Mouse (Mus musculus): ENCODE data around the gene Olfr611.
"Not testable (repeated sequence)": the region's sequence is repeated elsewhere in the genome, so short reads cannot be mapped to it uniquely, and the experiment has no call there.

The Olfr611 gene

GRCm38 (mm10) chr7:103520746-103521145 is at the start of gene Olfr611:
Gene Olfr611 (minus strand): TSS chr7:103520846.
- not testable (repeated sequence) for DNase-seq (ENCODE audit: low spot score in 2 of 2)

GRCm38 (mm10) chr7:103569043-103569442 is 48.4 kb upstream of the Olfr611 start, which contains the start of gene Olfr616:
Gene Olfr616 (minus strand): TSS chr7:103569143.
- DNase-seq (ENCODE audit: low spot score in 2 of 2): no peak

GRCm38 (mm10) chr7:103555779-103556178 is 35.1 kb upstream of the Olfr611 start, which contains the start of gene Olfr615:
Gene Olfr615 (plus strand): TSS chr7:103556079.
- DNase-seq (ENCODE audit: low spot score in 2 of 2): no peak

DNA sequence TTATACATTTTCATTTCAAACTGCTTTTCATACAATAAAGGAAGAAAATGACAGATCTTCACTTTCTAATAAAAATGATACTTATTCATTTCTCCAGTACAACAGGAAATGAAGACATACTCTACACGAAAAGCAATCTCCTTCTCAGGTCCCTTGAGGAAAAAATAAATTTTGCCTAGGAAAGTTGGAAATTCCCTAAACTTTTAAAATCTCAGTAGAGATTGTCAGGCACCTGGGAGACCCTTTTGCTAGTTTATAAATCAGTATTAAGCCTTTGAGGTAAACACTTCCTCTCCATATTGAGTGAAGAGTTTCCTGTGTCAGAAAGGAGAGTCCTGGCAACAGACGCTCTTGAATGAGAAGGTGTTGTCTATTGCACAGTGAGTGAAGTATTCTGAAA is 27.1 kb upstream of the Olfr611 start, which contains the start of gene Olfr613:
TSS of gene Olfr613 (plus strand) at position 301 of the 400 bp plus-strand sequence.
- DNase-seq (ENCODE audit: low spot score in 2 of 2): no peak

- DNase-seq (ENCODE audit: low spot score in 2 of 2): not testable (repeated sequence)
Observed at GRCm38 (mm10) chr7:103542617-103543016, 22.0 kb upstream of the Olfr611 start, which contains the start of gene Olfr612. Gene Olfr612 (minus strand): TSS chr7:103542717.

DNA sequence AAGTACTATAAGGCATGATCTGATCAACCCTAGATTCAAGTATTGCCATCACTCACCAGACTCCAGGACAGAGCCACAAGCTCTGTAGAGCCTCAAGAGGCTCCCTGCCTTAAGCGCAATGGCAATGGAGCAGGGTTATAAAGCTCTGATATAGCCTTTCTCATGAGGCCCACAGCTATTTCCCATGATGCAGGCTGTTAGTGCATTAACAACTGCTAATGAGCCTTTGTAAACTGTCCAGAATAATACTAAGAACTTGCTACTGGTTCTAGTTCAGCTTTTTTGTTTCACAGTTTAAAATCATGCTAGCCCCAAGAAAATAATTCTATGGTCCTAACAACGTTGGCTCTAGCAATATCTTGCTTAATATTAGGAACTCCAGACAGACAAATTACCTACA is 8.6 kb downstream of the Olfr611 start, which contains the start of gene Olfr610:
TSS of gene Olfr610 (minus strand) at position 101 of the 400 bp plus-strand sequence.
- DNase-seq (ENCODE audit: low spot score in 2 of 2): no peak

GRCm38 (mm10) chr7:103497962-103498361 is 22.7 kb downstream of the Olfr611 start, which contains the start of gene Olfr609:
Gene Olfr609 (minus strand): TSS chr7:103498062.
- DNase-seq (ENCODE audit: low spot score in 2 of 2): no peak

DNA sequence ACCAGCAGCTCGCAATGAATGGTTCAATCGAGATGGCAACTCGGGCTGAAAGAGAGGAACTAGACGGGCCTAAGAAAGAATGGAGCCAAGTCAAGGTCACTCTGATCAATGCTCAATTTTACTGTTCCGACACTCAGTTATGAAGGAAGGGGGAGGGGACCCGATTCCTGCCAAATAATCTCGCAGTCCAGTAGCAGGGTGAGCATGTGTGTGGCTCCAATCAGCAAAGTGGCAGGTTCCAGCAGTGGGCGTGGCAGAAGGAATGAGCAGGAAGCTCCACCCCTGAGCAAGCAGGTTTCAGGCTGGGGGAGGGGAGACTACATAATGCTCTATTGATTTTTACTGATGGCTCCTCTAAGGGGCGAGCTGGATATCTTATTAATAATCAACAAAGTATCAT is 43.5 kb downstream of the Olfr611 start:
- not testable (repeated sequence) for DNase-seq (ENCODE audit: low spot score in 2 of 2)

GRCm38 (mm10) chr7:103469577-103469976 is 51.1 kb downstream of the Olfr611 start, which contains the start of gene Olfr608:
Gene Olfr608 (plus strand): TSS chr7:103469877.
- DNase-seq (ENCODE audit: low spot score in 2 of 2): no peak
